Mouse (Mus musculus) duodenum, adult 2 months (tissue): ENCODE data around the gene Tmem259. TPM values are rescaled to one million over a fixed set of nuclear protein-coding genes. Genes with fewer than 3 reads are reported as not detected.

ENCODE experiments used
- polyA plus RNA-seq: library from polyadenylated mRNA; depleted of rRNA; stranded (reverse); fragments of >200 nt; gene quantifications from 2 replicates; pipeline ENCODE4 v1.2.3, GENCODE M21; 2012; ENCODE audit warnings: low replicate concordance; rRNA removed

Tmem259 gene
- 473 and 724 TPM in 2 replicates for polyA plus RNA-seq

DNA sequence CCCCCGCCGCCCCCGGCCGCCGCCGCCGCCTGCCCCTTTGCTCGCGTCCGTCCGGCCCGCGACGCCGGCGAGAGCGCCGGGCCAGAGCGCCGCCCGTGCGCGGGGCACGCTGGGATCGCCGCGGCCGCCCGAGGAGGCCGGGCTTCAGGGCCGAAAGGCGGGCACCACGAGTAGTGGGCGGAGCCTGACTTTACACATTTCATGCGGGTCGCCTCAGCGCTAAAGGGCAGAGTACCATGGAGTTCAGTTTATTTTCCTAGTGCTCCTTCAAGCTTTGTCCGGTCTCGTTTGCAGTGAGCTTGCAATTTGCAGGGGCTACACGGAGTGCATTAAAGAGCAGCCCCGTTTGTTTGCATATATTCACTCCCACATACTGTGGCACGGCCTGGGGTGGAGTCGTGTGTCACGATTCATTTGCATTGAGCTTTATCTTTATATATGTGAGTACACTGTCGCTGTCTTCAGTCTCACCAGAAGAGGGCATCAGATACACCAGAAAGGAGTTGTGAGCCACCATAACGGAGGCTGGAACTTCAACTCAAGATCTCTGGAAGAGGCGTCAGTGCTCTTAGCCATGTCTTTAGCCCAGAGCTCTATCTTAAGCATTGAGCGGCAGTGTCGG, at the start of gene Tmem259:
Tmem259 (minus strand) TSS at position 136 of the 622 bp plus-strand sequence.

DNA sequence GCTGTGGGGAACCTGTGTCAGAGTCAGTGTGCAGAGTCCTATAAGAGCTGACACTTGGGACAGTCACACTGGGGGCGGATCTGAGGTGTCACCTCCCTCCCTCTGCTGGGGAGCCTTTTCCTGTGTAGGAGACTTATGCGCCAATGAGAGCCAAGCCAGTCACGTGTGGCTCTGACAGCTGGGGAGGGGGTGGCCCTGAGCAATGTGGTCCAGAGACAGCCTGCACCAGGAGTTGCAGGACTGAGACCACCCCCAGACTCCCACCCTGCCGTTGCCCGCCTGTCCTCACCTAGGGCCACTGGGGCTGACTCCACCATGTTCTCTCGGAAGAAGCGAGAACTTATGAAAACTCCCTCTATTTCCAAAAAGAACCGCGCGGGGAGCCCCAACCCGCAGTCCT, 32.4 kb upstream of the Tmem259 start, which contains the start of gene Arhgap45:
Arhgap45 (plus strand) TSS at position 143 of the 400 bp plus-strand sequence.

DNA sequence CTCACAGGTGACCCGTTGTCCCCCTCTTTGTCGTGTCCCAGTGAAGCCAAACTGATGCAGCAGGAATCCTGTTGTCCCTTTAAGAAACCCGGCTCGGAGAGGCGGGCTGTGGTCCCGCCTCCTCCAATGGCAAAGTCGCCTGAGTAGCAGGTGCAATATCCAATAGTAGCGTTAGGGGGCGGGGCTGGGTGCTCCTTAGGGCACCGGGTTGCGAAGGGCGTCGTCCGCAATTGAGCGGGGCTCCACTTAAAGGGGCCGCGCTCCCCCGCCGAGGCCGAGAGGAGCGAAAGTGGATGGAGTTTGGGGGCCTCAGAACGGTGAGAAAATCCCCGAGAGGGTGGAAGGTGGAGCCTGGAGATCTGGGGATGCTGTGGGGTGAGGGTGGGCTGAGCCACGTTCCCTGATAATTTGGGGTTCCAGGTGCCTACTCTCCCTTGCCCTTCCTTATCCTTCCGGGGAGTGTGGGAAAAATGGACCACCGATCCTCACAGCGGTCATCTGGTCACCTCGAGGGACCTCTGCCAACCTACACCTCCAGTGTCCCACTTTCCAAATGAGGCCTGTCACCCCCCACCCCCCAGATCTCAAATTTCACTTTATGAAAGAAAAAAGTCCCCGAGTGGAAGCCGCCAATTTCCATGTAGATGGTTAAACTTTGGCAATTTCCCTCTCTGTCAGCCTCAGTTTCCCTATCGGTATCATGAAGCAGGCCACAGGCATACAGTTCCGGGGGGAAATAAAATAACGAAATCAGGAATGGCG, 12.3 kb upstream of the Tmem259 start, which contains the start of gene Abca7:
Abca7 (plus strand) TSS at position 223 of the 762 bp plus-strand sequence.

DNA sequence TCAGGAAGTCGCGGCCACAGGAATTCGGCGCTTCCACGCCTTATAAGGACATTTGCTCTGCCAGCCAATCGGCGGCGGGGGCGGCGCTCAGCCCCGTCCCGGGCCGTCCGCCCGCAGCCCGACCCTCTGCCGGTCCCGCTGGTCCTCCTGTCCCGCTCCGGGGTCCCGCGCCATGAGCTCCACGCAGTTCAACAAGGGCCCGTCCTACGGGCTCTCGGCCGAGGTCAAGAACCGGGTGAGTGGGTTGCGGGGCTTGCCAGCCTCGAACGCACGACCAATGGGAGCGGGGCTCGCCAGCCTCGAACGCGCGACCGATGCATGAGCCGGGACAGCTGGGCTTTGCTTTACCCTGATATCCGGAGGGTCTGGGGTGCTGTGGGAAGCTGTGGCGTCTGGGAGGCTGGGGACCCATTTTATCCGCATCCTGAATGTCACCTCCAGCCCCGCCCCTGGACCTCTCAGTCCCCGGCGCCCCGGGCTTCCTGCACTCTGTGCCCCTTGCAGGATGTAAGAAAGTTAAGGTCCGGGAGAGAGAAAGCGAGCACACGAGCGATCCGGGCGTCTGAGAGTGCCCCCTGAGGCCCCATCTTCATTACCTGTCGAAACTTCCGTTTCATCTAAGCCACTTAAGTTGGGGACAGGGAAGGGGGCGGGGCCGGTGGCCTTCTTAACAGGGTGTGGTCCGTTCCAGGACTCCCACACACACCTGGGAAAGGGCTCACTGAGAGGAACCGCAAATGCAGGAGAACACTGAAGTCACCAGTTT, 4.6 kb upstream of the Tmem259 start, which contains the start of gene Cnn2:
Cnn2 (plus strand) TSS at position 79 of the 766 bp plus-strand sequence.

DNA sequence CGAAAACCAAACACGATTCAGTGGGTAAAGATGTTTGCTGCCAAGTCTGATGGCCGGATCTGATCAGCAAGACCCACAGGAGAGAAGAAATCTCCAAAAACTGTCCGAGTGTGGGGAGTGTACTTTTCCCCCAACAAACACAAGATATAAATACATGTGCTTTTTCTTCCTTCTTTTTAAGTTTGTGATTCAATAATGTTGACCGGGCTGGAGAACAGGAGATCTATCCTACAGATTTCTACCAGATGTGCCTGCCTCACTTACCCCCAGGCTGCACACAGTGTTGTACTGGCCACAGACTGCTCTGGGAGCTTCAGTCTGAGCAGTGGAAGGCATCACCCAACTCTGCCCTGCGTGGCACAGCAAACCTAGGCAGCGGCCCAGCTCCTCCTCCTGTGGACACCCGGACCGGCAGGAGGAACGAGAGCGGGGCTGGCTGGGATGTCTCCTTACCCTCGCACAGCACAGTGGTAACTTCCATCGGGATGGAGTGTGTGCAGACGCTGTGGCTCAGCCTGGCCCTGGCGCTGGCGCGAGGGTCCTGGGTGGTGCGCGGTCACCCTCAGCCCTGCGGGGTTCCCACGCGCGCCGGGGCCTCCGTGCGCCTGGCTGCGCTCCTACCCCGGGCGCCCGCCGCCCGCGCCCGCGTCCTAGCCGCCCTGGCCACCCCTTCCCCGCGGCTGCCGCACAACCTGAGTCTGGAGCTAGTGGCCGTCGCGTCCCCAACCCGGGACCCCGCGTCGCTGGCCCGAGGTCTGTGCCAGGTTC, 13.5 kb downstream of the Tmem259 start, which contains the start of gene Grin3b:
Grin3b (plus strand) TSS at position 301 of the 768 bp plus-strand sequence.

DNA sequence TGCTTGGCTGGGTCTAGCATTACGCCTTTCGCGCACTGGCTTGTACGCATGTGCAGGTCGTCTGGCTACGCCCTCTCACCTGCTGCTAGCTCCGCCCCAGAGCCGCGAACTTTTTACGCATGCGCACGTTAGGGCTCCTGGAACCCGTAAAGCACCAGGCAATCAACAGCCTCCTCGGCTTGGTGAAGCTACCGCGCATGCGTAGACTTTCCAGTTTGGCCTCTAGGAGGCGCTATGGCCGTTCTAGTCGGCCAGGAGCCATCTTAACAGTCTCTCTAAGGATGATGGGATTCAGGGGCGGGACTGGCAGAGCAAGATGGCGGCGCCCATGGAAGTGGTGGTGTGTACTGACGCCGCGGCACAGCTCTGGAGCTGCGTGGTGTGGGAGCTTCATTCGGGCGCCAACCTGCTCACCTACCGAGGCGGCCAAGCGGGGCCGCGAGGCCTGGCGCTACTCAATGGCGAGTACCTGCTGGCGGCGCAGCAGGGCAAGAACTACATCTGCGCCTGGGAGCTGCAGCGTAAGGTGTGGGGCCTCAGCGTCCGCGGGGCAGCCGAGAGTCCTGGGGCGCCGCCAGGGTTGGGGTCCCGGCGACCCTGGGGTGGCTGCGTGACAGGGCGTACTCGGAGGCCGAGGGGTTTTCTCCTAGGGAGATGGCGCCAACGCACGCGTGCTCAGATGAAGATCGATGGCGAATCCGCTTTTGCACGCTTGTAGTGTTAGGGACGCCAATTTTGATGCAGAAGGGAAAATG, 24.1 kb downstream of the Tmem259 start, which contains the start of gene Wdr18:
Wdr18 (plus strand) TSS at position 306 of the 755 bp plus-strand sequence.

DNA sequence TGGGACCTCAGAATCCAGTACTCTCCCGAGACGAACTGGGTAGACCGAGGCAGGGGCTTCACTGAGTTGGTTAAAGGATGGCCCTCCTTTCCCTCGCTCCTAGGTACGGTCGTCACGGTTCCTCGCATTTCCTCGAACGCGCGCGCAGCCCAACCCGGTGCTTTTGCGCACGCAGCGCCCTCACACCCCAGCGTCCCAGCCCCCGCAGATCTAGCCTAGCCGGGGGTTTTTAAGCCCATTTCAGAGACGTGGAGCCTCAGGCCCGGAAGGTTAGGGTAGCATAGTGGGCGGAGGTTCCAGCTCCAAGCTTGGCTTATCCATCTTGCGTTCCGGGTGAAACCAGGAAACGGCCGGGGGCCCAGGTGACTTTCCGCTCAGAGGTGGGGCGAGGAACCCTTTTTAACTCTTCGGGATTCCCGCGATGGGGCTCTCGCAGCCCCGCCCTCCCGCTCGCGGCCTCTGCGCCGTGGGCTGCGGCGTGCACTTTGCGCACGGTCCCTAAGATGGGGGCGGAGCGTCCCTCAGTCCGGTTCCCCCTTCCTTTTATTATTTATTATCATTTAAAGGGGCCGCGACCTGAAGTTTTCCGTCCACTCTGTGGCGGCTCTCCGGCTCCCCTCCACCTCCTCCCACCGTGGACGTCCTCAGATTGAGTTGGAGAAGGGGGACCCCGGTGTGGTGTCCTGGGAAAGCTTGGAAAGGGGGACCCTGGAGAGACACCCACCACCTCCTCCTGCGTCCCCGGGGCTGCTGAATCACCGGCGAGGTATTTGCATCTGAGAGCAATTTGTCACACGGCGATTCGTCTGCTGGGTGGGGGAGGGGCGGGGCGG, 57.4 kb downstream of the Tmem259 start, which contains the start of gene Arid3a:
Arid3a (plus strand) TSS at position 553 of the 833 bp plus-strand sequence.

Other genes starting within 250 kb of the Tmem259 start
- gene Polrmt, start 237.7 kb downstream of the Tmem259 start, polyA plus RNA-seq: 47.7 and 62.9 TPM in 2 replicates
- not detected in 2 replicates for gene Fgf22, start 229.3 kb downstream of the Tmem259 start, polyA plus RNA-seq
- 161 and 229 TPM in 2 replicates for gene Rnf126, start 217.4 kb downstream of the Tmem259 start, polyA plus RNA-seq
- gene Fstl3, start 207.1 kb downstream of the Tmem259 start, polyA plus RNA-seq: 11.5 and 11.9 TPM in 2 replicates
- gene Prss57, start 193.4 kb downstream of the Tmem259 start, polyA plus RNA-seq: 0.27 and 0.59 TPM in 2 replicates
- 17.2 and 27.7 TPM in 2 replicates for gene Palm, start 190.8 kb downstream of the Tmem259 start, polyA plus RNA-seq
- 97.3 and 216 TPM in 2 replicates for gene Misp, start 163.3 kb downstream of the Tmem259 start, polyA plus RNA-seq
- gene Ptbp1, start 129.9 kb downstream of the Tmem259 start, polyA plus RNA-seq: 156 and 209 TPM in 2 replicates
- gene Prtn3, start 109.9 kb downstream of the Tmem259 start, polyA plus RNA-seq: 3.8 and 5.3 TPM in 2 replicates
- gene Plppr3, start 109.7 kb downstream of the Tmem259 start, polyA plus RNA-seq: 6.1 and 11.4 TPM in 2 replicates
- gene Elane, start 98.1 kb downstream of the Tmem259 start, polyA plus RNA-seq: not detected in 2 replicates
- 12.8 and 564 TPM in 2 replicates for gene Cfd, start 93.5 kb downstream of the Tmem259 start, polyA plus RNA-seq
- 44.8 and 49.2 TPM in 2 replicates for gene Med16, start 75.4 kb downstream of the Tmem259 start, polyA plus RNA-seq
- not detected in 2 replicates for gene Gm26602, start 73.5 kb downstream of the Tmem259 start, polyA plus RNA-seq
- gene Kiss1r, start 67.4 kb downstream of the Tmem259 start, polyA plus RNA-seq: 5.1 and 5.6 TPM in 2 replicates
- gene R3hdm4, start 63.1 kb downstream of the Tmem259 start, polyA plus RNA-seq: 102 and 133 TPM in 2 replicates
- 8.1 and 9.4 TPM in 2 replicates for gene Arid3a, start 57.3 kb downstream of the Tmem259 start, polyA plus RNA-seq
- 32.5 and 36.7 TPM in 2 replicates for gene Wdr18, start 24.2 kb downstream of the Tmem259 start, polyA plus RNA-seq
- gene Grin3b, start 13.6 kb downstream of the Tmem259 start, polyA plus RNA-seq: 0.13 TPM in 1 of 2 replicates, not detected in the other
- gene Cnn2, start 4.3 kb upstream of the Tmem259 start, polyA plus RNA-seq: 47.4 and 53.3 TPM in 2 replicates
- 22.5 and 27.6 TPM in 2 replicates for gene Abca7, start 12.2 kb upstream of the Tmem259 start, polyA plus RNA-seq
- 16.6 and 28.8 TPM in 2 replicates for gene Arhgap45, start 32.3 kb upstream of the Tmem259 start, polyA plus RNA-seq
- 82.1 and 91.1 TPM in 2 replicates for gene Polr2e, start 55.5 kb upstream of the Tmem259 start, polyA plus RNA-seq
- gene Gpx4, start 62.8 kb upstream of the Tmem259 start, polyA plus RNA-seq: 1,699 and 1,725 TPM in 2 replicates
- gene Sbno2, start 121.2 kb upstream of the Tmem259 start, polyA plus RNA-seq: 63.5 and 95.0 TPM in 2 replicates
- gene Stk11, start 131.5 kb upstream of the Tmem259 start, polyA plus RNA-seq: 105 and 121 TPM in 2 replicates
- 5,808 and 7,935 TPM in 2 replicates for gene Atp5d, start 154.3 kb upstream of the Tmem259 start, polyA plus RNA-seq
- gene Cbarp, start 156.5 kb upstream of the Tmem259 start, polyA plus RNA-seq: 6.3 and 6.6 TPM in 2 replicates
- gene Midn, start 163.9 kb upstream of the Tmem259 start, polyA plus RNA-seq: 198 and 360 TPM in 2 replicates
- gene Cirbp, start 181.7 kb upstream of the Tmem259 start, polyA plus RNA-seq: 46.7 and 55.3 TPM in 2 replicates
- 12.6 and 12.7 TPM in 2 replicates for gene 1600002K03Rik, start 188.6 kb upstream of the Tmem259 start, polyA plus RNA-seq
- gene Efna2, start 195.2 kb upstream of the Tmem259 start, polyA plus RNA-seq: 2.0 and 2.2 TPM in 2 replicates
- 14.5 and 19.2 TPM in 2 replicates for gene Mum1, start 242.1 kb upstream of the Tmem259 start, polyA plus RNA-seq